Mouse (Mus musculus): ENCODE measurements around the gene Gm20388. TPM values are rescaled to one million over a fixed set of nuclear protein-coding genes. Genes with fewer than 3 reads are reported as not detected.
A peak's percentile ranks its signal among the peaks of the same experiment; 100 is the strongest.

Gm20388 gene
- polyA plus RNA-seq, 1 experiment from 2014 or later: 7.4 TPM

GRCm38 (mm10) chr8:124376406-124376805 is 4465.8 kb downstream of the Gm20388 start:
- ATAC-seq (ENCODE audit: insufficient read depth, low FRiP score): no peak
- WGBS: 94% methylated on average over 12 of the region's 12 CpGs
- H3K4me3 ChIP-seq (replicated peaks; ENCODE audit: low read length): no peak overlapping the region
- no peaks in the 10 kb centered on the region for H3K9me3 ChIP-seq (replicated peaks; ENCODE audit: control insufficient read depth, low read length)
- no peak overlapping the region for H3K27ac ChIP-seq (ENCODE audit: low read length)
- no peaks in the 10 kb centered on the region for H3K4me1 ChIP-seq (ENCODE audit: control insufficient read depth, insufficient read depth, low read length)
- no peak overlapping the region for H3K4me2 ChIP-seq (ENCODE audit: low read depth, low read length)
- H3K9ac ChIP-seq (ENCODE audit: low read length): no peak overlapping the region
- no peaks in the 10 kb centered on the region for H3K27me3 ChIP-seq (ENCODE audit: control insufficient read depth, insufficient read depth, low read length)
- H3K36me3 ChIP-seq (ENCODE audit: control insufficient read depth, insufficient read depth, low read length): no peaks in the 10 kb centered on the region

DNA sequence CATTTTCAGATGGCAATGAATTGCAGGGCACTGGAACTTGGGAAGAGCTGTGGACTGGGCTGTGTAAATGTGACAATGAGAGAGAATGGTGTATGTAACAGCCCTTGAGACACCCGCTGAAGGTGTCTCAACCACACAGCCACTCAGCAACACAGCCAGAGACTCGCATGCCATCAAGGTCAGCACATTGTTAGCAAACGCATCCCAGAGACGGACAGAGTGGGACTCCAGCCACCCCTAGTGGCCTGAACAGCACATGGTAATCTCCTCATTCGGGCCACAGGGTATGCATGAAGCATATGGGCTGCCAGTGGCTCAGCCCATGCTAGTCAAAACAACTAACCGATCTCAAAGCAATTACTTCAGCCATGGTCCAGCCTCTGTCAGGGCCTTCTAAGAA is 4468.6 kb downstream of the Gm20388 start:
- no peak for ATAC-seq (ENCODE audit: insufficient read depth, low FRiP score)
- no peaks in the 10 kb centered on the region for H3K27me3 ChIP-seq (ENCODE audit: control insufficient read depth, insufficient read depth, low read length)
- no peak overlapping the region for H3K9ac ChIP-seq (ENCODE audit: low read length)

DNA sequence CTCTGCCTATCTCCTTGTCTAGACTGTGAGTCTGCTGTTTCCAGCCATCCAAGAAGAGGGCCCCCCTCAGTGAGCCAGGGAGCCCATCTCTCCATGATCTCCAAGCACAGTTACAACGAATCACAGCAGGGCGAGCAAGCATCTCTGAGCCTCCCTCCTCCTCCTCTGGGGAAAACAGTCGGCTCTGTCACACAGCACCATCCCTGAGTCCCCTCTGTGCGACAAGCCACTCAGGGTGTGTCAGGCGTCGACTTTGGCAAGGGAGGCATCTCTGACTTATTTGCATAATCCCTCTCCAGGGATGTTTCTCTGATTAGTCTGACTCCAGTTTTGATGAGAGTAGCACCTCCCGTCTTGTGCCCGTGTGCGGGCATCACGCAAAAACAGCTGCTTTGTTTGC is 4471.6 kb downstream of the Gm20388 start:
- no peak overlapping the region for H3K4me3 ChIP-seq (replicated peaks; ENCODE audit: low read length)
- no peak overlapping the region for H3K9ac ChIP-seq (ENCODE audit: low read length)
- H3K36me3 ChIP-seq (ENCODE audit: control insufficient read depth, insufficient read depth, low read length): no peaks in the 10 kb centered on the region
- no peaks in the 10 kb centered on the region for H3K9me3 ChIP-seq (replicated peaks; ENCODE audit: control insufficient read depth, low read length)
- H3K4me2 ChIP-seq (ENCODE audit: low read depth, low read length): no peak overlapping the region
- ATAC-seq (ENCODE audit: insufficient read depth, low FRiP score): no peak
- no peaks in the 10 kb centered on the region for H3K4me1 ChIP-seq (ENCODE audit: control insufficient read depth, insufficient read depth, low read length)
- H3K27me3 ChIP-seq (ENCODE audit: control insufficient read depth, insufficient read depth, low read length): no peaks in the 10 kb centered on the region
- WGBS: 67% methylated on average over 10 of the region's 10 CpGs
- no peak overlapping the region for H3K27ac ChIP-seq (ENCODE audit: low read length)

More for the DNA sequence above, 4468.6 kb downstream of the Gm20388 start:
- Histone ChIP-seq H3K4me1 (ENCODE audit: control insufficient read depth, insufficient read depth, low read length) (no peaks in the 10 kb centered on the region), H3K27ac (ENCODE audit: low read length) (no peak overlapping the region), H3K9me3 (replicated peaks; ENCODE audit: control insufficient read depth, low read length) (no peaks in the 10 kb centered on the region), H3K4me3 (replicated peaks; ENCODE audit: low read length) (no peak overlapping the region), H3K36me3 (ENCODE audit: control insufficient read depth, insufficient read depth, low read length) (no peaks in the 10 kb centered on the region), H3K4me2 (ENCODE audit: low read depth, low read length) (no peak overlapping the region)
- WGBS: 65% methylated on average over 6 of the region's 6 CpGs

DNA sequence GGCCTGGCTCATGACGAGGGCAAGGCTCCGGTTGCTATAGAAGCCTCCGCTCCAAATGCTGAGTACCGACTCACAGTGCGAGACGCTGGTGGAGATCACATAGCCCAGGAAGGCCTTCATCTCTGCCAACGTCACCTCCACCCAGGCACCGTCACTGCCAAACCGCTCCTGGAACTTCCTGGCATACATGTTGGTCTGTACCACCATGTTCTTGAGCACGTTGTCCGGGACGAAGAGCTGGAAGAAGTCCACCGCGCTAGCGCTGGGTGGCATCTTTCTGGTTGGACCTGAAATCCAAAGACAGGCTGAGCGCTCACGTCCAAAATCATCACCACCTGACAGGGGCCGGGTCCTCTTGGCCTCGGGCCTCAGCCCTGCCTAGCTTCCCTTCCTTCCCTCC is 4473.7 kb downstream of the Gm20388 start:
- Histone ChIP-seq H3K4me3 (replicated peaks; ENCODE audit: low read length) (no peak overlapping the region), H3K9me3 (replicated peaks; ENCODE audit: control insufficient read depth, low read length) (no peaks in the 10 kb centered on the region), H3K27me3 (ENCODE audit: control insufficient read depth, insufficient read depth, low read length) (no peaks in the 10 kb centered on the region), H3K27ac (ENCODE audit: low read length) (no peak overlapping the region), H3K4me1 (ENCODE audit: control insufficient read depth, insufficient read depth, low read length) (no peaks in the 10 kb centered on the region), H3K9ac (ENCODE audit: low read length) (no peak overlapping the region), H3K36me3 (ENCODE audit: control insufficient read depth, insufficient read depth, low read length) (no peaks in the 10 kb centered on the region), H3K4me2 (ENCODE audit: low read depth, low read length) (no peak overlapping the region)
- no peak for ATAC-seq (ENCODE audit: insufficient read depth, low FRiP score)
- WGBS: 92% methylated on average over 19 of the region's 19 CpGs

DNA sequence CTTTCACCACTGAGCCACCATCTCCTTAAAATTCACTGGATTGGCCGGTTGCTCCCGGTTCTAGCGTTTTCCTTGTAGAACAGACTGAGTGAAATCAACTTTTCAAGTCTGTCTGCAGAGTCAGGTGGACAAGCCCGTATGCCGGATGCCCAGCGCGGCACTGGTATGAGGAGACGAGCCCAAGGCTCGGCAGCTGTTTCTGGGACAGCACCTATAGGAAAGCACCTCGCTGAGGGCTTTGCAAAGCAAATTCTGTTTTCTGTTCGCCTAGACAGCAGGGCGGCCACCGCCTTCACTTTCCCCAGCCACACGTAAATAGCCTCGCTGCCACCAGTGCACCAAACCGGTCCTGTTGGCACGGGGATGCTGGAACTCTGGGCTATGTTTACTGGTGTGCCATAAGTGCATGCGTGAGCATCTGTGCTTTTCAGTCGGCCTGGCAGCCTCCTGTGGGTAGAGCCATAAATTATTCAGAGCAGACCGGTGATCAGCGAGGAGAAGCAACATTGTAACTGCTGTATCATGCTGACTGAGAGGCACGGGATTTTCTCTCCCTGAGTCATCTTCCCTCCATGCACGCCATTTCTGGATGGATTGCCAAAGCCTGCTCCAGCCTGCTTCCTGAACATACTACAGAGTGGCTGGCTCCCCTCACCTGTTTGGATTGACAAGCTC is 4475.7 kb downstream of the Gm20388 start:
- Histone ChIP-seq H3K4me3 (replicated peaks; ENCODE audit: low read length) (no peak overlapping the region), H3K27ac (ENCODE audit: low read length) (no peak overlapping the region), H3K27me3 (ENCODE audit: control insufficient read depth, insufficient read depth, low read length) (no peaks in the 10 kb centered on the region), H3K9me3 (replicated peaks; ENCODE audit: control insufficient read depth, low read length) (no peaks in the 10 kb centered on the region), H3K36me3 (ENCODE audit: control insufficient read depth, insufficient read depth, low read length) (no peaks in the 10 kb centered on the region), H3K4me1 (ENCODE audit: control insufficient read depth, insufficient read depth, low read length) (no peaks in the 10 kb centered on the region), H3K4me2 (ENCODE audit: low read depth, low read length) (no peak overlapping the region), H3K9ac (ENCODE audit: low read length) (no peak overlapping the region)
- ATAC-seq (ENCODE audit: insufficient read depth, low FRiP score): no peak
- WGBS: 81% methylated on average over 23 of the region's 23 CpGs

GRCm38 (mm10) chr8:124389495-124389894 is 4478.9 kb downstream of the Gm20388 start:
- Histone ChIP-seq H3K4me2 (ENCODE audit: low read depth, low read length) (no peak overlapping the region), H3K27me3 (ENCODE audit: control insufficient read depth, insufficient read depth, low read length) (no peaks in the 10 kb centered on the region), H3K27ac (ENCODE audit: low read length) (no peak overlapping the region), H3K4me3 (replicated peaks; ENCODE audit: low read length) (no peak overlapping the region), H3K9ac (ENCODE audit: low read length) (no peak overlapping the region), H3K4me1 (ENCODE audit: control insufficient read depth, insufficient read depth, low read length) (no peaks in the 10 kb centered on the region), H3K9me3 (replicated peaks; ENCODE audit: control insufficient read depth, low read length) (no peaks in the 10 kb centered on the region), H3K36me3 (ENCODE audit: control insufficient read depth, insufficient read depth, low read length) (no peaks in the 10 kb centered on the region)
- ATAC-seq (ENCODE audit: insufficient read depth, low FRiP score): no peak
- WGBS: 83% methylated on average over 11 of the region's 11 CpGs

- no peak overlapping the region for H3K27ac ChIP-seq (ENCODE audit: low read length)
- no peak for ATAC-seq (ENCODE audit: insufficient read depth, low FRiP score)
- no peak overlapping the region for H3K4me3 ChIP-seq (replicated peaks; ENCODE audit: low read length)
- H3K9me3 ChIP-seq (replicated peaks; ENCODE audit: control insufficient read depth, low read length): no peaks in the 10 kb centered on the region
- H3K4me2 ChIP-seq (ENCODE audit: low read depth, low read length): no peak overlapping the region
- WGBS: 83% methylated on average over 7 of the region's 7 CpGs
- no peak overlapping the region for H3K9ac ChIP-seq (ENCODE audit: low read length)
- H3K27me3 ChIP-seq (ENCODE audit: control insufficient read depth, insufficient read depth, low read length): no peaks in the 10 kb centered on the region
- H3K36me3 ChIP-seq (ENCODE audit: control insufficient read depth, insufficient read depth, low read length): no peaks in the 10 kb centered on the region
- H3K4me1 ChIP-seq (ENCODE audit: control insufficient read depth, insufficient read depth, low read length): no peaks in the 10 kb centered on the region
Measured at GRCm38 (mm10) chr8:124391191-124391590, 4480.6 kb downstream of the Gm20388 start.

GRCm38 (mm10) chr8:124392271-124393012 is 4481.8 kb downstream of the Gm20388 start:
- Histone ChIP-seq H3K9ac (ENCODE audit: low read length) (no peak overlapping the region), H3K27ac (ENCODE audit: low read length) (peak overlapping the region; percentile 58), H3K4me1 (ENCODE audit: control insufficient read depth, insufficient read depth, low read length) (peaks cover 5% of the 10 kb centered on the region), H3K27me3 (ENCODE audit: control insufficient read depth, insufficient read depth, low read length) (no peaks in the 10 kb centered on the region), H3K36me3 (ENCODE audit: control insufficient read depth, insufficient read depth, low read length) (no peaks in the 10 kb centered on the region), H3K4me2 (ENCODE audit: low read depth, low read length) (no peak overlapping the region), H3K4me3 (replicated peaks; ENCODE audit: low read length) (no peak overlapping the region), H3K9me3 (replicated peaks; ENCODE audit: control insufficient read depth, low read length) (no peaks in the 10 kb centered on the region)
- 48% methylated on average over 10 of the region's 10 CpGs for whole genome bisulfite sequencing
- peak; percentile 64; the same call in 1 of the 2 replicates for ATAC-seq (ENCODE audit: insufficient read depth, low FRiP score)

- H3K9ac ChIP-seq (ENCODE audit: low read length): no peak overlapping the region
- no peaks in the 10 kb centered on the region for H3K27me3 ChIP-seq (ENCODE audit: control insufficient read depth, insufficient read depth, low read length)
- H3K4me3 ChIP-seq (replicated peaks; ENCODE audit: low read length): no peak overlapping the region
- WGBS: 79% methylated on average over 5 of the region's 5 CpGs
- H3K27ac ChIP-seq (ENCODE audit: low read length): peak overlapping the region; percentile 58
- no peaks in the 10 kb centered on the region for H3K9me3 ChIP-seq (replicated peaks; ENCODE audit: control insufficient read depth, low read length)
- H3K36me3 ChIP-seq (ENCODE audit: control insufficient read depth, insufficient read depth, low read length): no peaks in the 10 kb centered on the region
- peaks cover 10% of the 10 kb centered on the region for H3K4me1 ChIP-seq (ENCODE audit: control insufficient read depth, insufficient read depth, low read length)
- no peak overlapping the region for H3K4me2 ChIP-seq (ENCODE audit: low read depth, low read length)
- no peak for ATAC-seq (ENCODE audit: insufficient read depth, low FRiP score)
Measured at GRCm38 (mm10) chr8:124393013-124393412, 4482.4 kb downstream of the Gm20388 start.
